Mouse (Mus musculus): ENCODE results near the gene Serpine2. TPM values are rescaled to one million over a fixed set of nuclear protein-coding genes. Genes with fewer than 3 reads are reported as not detected.

The Serpine2 gene
- total RNA-seq, 2 experiments from 2014 or later: 11.9 to 22.9 TPM

GRCm38 (mm10) chr1:79759436-79759972 lies 101.5 kb downstream of the Serpine2 start:
- no peak for DNase-seq (ENCODE audit: low spot score in 2 of 2)

GRCm38 (mm10) chr1:79759006-79759405 lies 102.0 kb downstream of the Serpine2 start:
- no peak for DNase-seq (ENCODE audit: low spot score in 2 of 2)

GRCm38 (mm10) chr1:79757597-79757996 lies 103.4 kb downstream of the Serpine2 start:
- DNase-seq (ENCODE audit: low spot score in 2 of 2): no peak

GRCm38 (mm10) chr1:79757161-79757560 lies 103.8 kb downstream of the Serpine2 start:
- DNase-seq (ENCODE audit: low spot score in 2 of 2): no peak

GRCm38 (mm10) chr1:79756417-79756816 lies 104.6 kb downstream of the Serpine2 start:
- no peak for DNase-seq (ENCODE audit: low spot score in 2 of 2)

- no peak for DNase-seq (ENCODE audit: low spot score in 2 of 2)
Observed at GRCm38 (mm10) chr1:79755376-79755775, 105.6 kb downstream of the Serpine2 start.

GRCm38 (mm10) chr1:79754936-79755335 lies 106.0 kb downstream of the Serpine2 start:
- DNase-seq (ENCODE audit: low spot score in 2 of 2): no peak

GRCm38 (mm10) chr1:79753456-79753855 lies 107.5 kb downstream of the Serpine2 start:
- no peak for DNase-seq (ENCODE audit: low spot score in 2 of 2)

- DNase-seq (ENCODE audit: low spot score in 2 of 2): no peak
Observed at GRCm38 (mm10) chr1:79752714-79753340, 108.2 kb downstream of the Serpine2 start.

GRCm38 (mm10) chr1:79752015-79752695 lies 108.8 kb downstream of the Serpine2 start:
- no peak for DNase-seq (ENCODE audit: low spot score in 2 of 2)

GRCm38 (mm10) chr1:79751186-79751585 lies 109.8 kb downstream of the Serpine2 start:
- no peak for DNase-seq (ENCODE audit: low spot score in 2 of 2)

- DNase-seq (ENCODE audit: low spot score in 2 of 2): no peak
Observed at GRCm38 (mm10) chr1:79746056-79746455, 114.9 kb downstream of the Serpine2 start.

Other genes starting within 250 kb of the Serpine2 start
- gene Ap1s3, start 189.2 kb downstream of the Serpine2 start, total RNA-seq (2021): 1 to 10 TPM; 1.1 to 1.4 TPM
- gene Mrpl44, start 85.2 kb downstream of the Serpine2 start, total RNA-seq (2021): 10 to 100 TPM; 43.3 to 54.9 TPM
- gene Wdfy1, start 85.0 kb downstream of the Serpine2 start, total RNA-seq (2021): 10 to 100 TPM; 40.4 to 44.0 TPM

Data from adrenal gland, adult 18-20 months (tissue).